Mouse (Mus musculus) intestine, embryonic 15.5 days (tissue): ENCODE measurements around the gene Rhoa. TPM values are rescaled to one million over a fixed set of nuclear protein-coding genes. Genes with fewer than 3 reads are reported as not detected.
A peak's percentile ranks its signal among the peaks of the same experiment; 100 is the strongest.
"Not testable (repeated sequence)": the region's sequence is repeated elsewhere in the genome, so short reads cannot be mapped to it uniquely, and the experiment has no call there.

ENCODE experiments used
- ATAC-seq: fragments of 200-750 bp; cut with Nextera tagmentation; 2 replicates; pipeline ENCODE4 v1.8.0; 2017; ENCODE audit warnings: moderate TSS enrichment, moderate library complexity
- H3K27ac ChIP-seq: fragments of 300-500 bp; sonication (generic); 2 replicates; pipeline ENCODE4 v1.5.1; 2015; ENCODE audit warnings: mild to moderate bottlenecking, inconsistent platforms
- H3K27me3 ChIP-seq: fragments of 300-500 bp; sonication (generic); replicated peaks from 2 replicates; pipeline ENCODE4 v1.6.1; 2015; ENCODE audit warnings: inconsistent platforms
- H3K36me3 ChIP-seq: fragments of 300-500 bp; sonication (generic); 2 replicates; pipeline ENCODE4 v1.6.1; 2015; ENCODE audit warnings: inconsistent platforms
- H3K4me1 ChIP-seq: fragments of 300-500 bp; sonication (generic); replicated peaks from 2 replicates; pipeline ENCODE4 v1.6.1; 2015; ENCODE audit warnings: inconsistent platforms
- H3K4me2 ChIP-seq: fragments of 300-500 bp; sonication (generic); replicated peaks from 2 replicates; pipeline ENCODE4 v1.6.1; 2015; ENCODE audit warnings: mild to moderate bottlenecking, inconsistent platforms
- H3K4me3 ChIP-seq: fragments of 300-500 bp; sonication (generic); replicated peaks from 2 replicates; pipeline ENCODE4 v1.5.1; 2015; ENCODE audit warnings: inconsistent platforms
- H3K9ac ChIP-seq: fragments of 300-500 bp; sonication (generic); 2 replicates; pipeline ENCODE4 v1.6.1; 2015; ENCODE audit warnings: inconsistent platforms
- H3K9me3 ChIP-seq: fragments of 300-500 bp; sonication (generic); 2 replicates; pipeline ENCODE4 v1.6.1; 2016; ENCODE audit warnings: inconsistent platforms
- WGBS: fragments of 180-500 bp; shearing (Covaris S2); methylation state at CpG from one replicate; pipeline ENCODE4 v1.1.7; 2015; 5-methylcytosine and 5-hydroxymethylcytosine counted together
- polyA plus RNA-seq: library from polyadenylated mRNA; unstranded; fragments of >200 nt; fragmentation: Nextera tagmentation; extraction: Ambion mirVana; gene quantifications from 2 replicates; pipeline ENCODE4 v1.2.1, GENCODE M21; 2015

Gene Rhoa
- polyA plus RNA-seq, 1 experiment from 2014 or later, result 453 TPM

DNA sequence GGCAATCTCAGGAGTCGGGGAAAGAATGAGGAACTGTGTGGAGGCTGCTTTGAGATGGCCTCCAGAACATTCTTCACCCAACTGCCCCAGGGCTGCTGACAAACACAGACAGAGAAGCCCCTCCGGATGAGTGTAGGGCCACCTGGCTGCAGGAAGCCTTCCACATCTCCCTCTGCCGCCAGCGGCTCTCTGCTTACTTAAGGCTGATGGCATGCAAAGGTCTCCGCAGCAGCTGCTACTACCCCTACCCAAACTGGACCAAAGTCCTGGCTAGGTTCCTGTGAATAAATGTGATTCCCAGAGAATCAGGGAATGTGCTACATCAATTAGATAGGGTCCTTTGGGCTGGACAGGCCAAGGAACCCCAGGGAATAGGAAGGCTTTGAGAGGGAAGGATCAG lies 33.2 kb upstream of the Rhoa start:
- peaks cover 24% of the 10 kb centered on the region for H3K4me1 ChIP-seq
- H3K9me3 ChIP-seq, result no peaks in the 10 kb centered on the region
- WGBS, result 47% methylated on average over 5 of the region's 5 CpGs
- no peak overlapping the region for H3K4me2 ChIP-seq
- no peak for ATAC-seq
- H3K27ac ChIP-seq, result no peak overlapping the region
- no peaks in the 10 kb centered on the region for H3K36me3 ChIP-seq
- H3K27me3 ChIP-seq, result no peaks in the 10 kb centered on the region
- H3K4me3 ChIP-seq, result no peak overlapping the region
- no peak overlapping the region for H3K9ac ChIP-seq

DNA sequence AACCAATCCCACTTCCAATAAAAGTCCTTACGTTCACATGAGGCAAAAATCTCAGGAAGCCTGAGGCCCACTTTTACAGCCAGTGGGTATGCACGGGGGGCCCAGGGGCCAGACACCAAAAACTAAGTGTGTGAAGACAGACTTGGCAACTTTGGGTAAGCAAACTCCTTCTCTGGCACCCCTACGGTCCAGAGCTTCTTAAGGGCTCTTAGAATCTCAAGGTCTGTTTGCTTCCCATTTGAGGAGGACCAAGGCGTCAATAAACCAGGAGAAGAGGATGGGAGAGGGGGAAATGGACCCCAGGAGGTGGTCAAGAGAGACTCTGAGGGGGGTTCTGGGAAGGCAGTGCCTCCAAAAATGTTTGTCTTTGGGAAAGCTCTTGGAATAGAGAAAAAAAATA lies 32.4 kb upstream of the Rhoa start:
- Histone ChIP-seq H3K4me1 (peaks cover 24% of the 10 kb centered on the region), H3K36me3 (no peaks in the 10 kb centered on the region), H3K4me3 (no peak overlapping the region), H3K9me3 (no peaks in the 10 kb centered on the region), H3K27me3 (no peaks in the 10 kb centered on the region), H3K4me2 (no peak overlapping the region), H3K27ac (no peak overlapping the region), H3K9ac (no peak overlapping the region)
- 73% methylated on average over 4 of the region's 4 CpGs for WGBS
- ATAC-seq, result no peak

DNA sequence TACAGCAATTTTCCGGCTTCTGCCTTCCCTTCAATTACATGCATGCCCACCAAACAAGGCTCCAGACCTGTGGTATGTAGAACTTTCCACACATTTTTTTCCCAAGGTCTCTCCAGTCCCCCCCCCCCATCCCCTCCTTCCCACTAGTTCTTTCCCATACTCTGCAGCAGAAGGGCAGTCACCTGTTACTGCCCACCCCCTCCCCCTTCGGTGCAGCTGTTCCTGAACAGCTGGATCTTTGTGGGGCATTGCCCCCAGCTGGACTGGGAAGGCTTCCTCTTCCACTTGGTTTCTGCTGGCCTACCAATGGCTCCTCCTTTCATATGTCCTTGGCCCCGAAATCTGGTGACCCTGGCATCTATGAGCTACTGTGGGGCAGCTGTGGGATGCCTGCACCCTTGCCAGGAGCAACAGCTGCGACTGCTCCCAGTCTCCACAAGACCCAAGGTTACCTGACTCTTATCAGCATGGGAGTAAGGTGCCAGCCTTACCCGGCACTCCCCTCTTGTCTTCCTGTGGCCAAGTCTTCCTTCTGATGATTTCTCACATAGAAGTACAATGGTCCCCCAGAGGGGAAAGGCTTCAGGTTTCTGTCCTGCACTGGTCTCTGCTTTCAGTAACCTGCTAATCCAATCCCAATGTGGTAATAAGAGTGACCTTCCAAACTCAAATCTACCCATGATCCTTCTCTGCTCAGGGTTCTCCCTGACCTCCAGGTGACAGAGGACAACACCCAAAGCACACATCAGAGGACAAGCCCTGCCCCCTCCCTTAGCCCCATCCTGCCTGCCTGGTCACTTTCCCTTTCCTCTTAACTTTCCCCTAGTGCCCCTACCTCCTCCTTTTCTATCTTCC lies 31.2 kb upstream of the Rhoa start:
- no peak overlapping the region for H3K4me2 ChIP-seq
- H3K4me1 ChIP-seq, result peaks cover 19% of the 10 kb centered on the region
- peak; percentile 62 for ATAC-seq
- H3K9ac ChIP-seq, result no peak overlapping the region
- H3K4me3 ChIP-seq, result no peak overlapping the region
- no peak overlapping the region for H3K27ac ChIP-seq
- 63% methylated on average over 5 of the region's 5 CpGs for WGBS
- no peaks in the 10 kb centered on the region for H3K36me3 ChIP-seq
- H3K9me3 ChIP-seq, result no peaks in the 10 kb centered on the region
- H3K27me3 ChIP-seq, result no peaks in the 10 kb centered on the region

DNA sequence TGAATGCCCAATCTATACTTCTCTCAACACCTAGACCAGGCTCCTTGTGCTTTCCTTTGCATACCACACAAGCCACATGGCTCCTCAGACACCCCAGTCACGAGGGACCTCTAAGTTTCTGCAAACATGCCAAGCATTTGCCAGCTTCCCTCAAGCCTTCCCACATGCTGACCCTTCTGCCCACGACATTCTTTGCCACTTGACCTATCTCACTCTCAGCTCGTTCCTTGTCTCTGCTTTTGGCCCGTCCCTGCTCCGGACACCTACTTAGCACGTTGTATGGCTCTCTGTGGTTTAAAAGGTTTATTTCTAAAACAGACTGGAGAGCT lies 30.6 kb upstream of the Rhoa start:
- Histone ChIP-seq H3K4me3 (no peak overlapping the region), H3K9ac (no peak overlapping the region), H3K9me3 (no peaks in the 10 kb centered on the region), H3K27me3 (no peaks in the 10 kb centered on the region), H3K36me3 (no peaks in the 10 kb centered on the region), H3K4me1 (peaks cover 19% of the 10 kb centered on the region), H3K27ac (no peak overlapping the region), H3K4me2 (no peak overlapping the region)
- no peak for ATAC-seq
- WGBS, result 46% methylated on average over 6 of the region's 6 CpGs

DNA sequence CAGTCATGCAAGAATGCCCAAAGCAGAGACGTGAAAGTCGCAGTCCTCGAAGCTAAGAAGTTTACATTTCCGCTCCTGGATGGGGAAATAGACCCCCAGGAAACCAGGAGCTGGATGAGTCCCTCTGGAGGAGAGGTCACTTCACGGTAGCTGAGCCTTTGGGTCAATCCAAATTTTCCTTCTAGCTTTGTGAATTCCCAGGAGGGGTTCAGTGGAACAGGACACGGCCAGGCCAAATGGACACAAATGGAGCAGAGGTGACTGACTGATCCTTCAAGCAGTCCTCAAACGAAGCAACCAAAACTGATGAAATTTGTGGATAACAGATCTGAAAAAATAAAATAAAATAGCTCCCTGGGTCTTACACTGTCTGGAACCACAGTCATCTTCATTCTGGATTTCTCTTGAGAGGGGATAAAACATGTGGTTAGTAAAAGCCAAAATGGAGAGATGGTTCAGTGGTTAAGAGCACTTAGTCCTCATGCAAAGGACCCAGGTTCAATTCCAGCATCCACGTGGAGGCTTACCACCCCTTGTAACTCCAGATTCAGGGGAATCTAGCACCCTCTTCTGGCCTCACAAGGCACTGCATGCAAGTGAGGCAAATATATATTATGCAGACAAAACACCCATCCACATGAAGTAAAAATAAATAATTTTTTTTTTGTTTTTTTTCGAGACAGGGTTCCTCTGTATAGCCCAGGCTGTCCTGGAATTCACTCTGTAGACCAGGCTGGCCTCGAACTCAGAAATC lies 27.1 kb upstream of the Rhoa start:
- 69% methylated on average over 10 of the region's 10 CpGs for WGBS
- no peak overlapping the region for H3K4me3 ChIP-seq
- H3K27me3 ChIP-seq, result no peaks in the 10 kb centered on the region
- no peak overlapping the region for H3K9ac ChIP-seq
- H3K36me3 ChIP-seq, result no peaks in the 10 kb centered on the region
- no peak overlapping the region for H3K4me2 ChIP-seq
- H3K27ac ChIP-seq, result no peak overlapping the region
- H3K9me3 ChIP-seq, result no peaks in the 10 kb centered on the region
- ATAC-seq, result no peak
- peaks cover 5% of the 10 kb centered on the region; the same call in 1 of the 2 replicates for H3K4me1 ChIP-seq

DNA sequence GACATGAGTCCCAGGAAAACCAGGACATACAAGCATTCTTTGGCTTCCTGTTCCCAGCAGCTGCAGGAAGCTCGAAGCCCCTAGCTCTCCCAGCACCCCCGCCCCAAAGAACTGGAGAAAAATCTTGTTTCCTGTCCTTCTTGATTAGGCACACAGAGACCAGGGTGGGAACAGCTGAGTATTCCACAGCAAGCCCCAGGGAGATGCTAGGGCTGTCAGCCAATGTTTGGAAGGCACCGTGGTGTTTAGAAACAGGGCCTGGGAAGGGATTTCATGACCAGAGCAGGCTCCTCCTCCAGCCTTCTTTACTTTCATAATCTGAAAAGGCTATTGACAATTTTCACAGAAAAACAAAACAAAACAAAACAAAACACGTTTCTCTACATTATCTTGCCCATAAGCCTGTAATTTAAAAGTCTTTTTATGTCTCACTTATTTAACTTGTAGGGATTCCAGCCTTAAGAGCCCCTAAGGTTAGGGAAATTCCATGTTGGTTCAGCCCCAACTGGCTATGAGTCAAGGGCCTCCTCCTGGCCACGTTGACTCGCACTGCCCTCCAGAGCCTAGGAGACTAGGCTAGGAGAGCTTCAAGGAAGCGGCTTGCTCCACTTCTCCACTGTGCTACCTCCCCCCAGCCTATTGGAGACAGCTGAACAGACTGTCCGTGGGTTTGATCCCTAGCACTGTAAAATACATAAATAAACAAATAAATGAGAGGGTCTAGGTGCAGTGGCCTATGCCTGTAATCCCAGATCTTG lies 25.7 kb upstream of the Rhoa start:
- WGBS, result 24% methylated on average over 8 of the region's 8 CpGs
- Histone ChIP-seq H3K4me3 (no peak overlapping the region), H3K9ac (no peak overlapping the region), H3K4me1 (no peaks in the 10 kb centered on the region), H3K27ac (peak overlapping the region; percentile 37; the same call in 1 of the 2 replicates), H3K36me3 (no peaks in the 10 kb centered on the region), H3K27me3 (no peaks in the 10 kb centered on the region), H3K4me2 (no peak overlapping the region), H3K9me3 (no peaks in the 10 kb centered on the region)
- ATAC-seq, result peak; percentile 74

DNA sequence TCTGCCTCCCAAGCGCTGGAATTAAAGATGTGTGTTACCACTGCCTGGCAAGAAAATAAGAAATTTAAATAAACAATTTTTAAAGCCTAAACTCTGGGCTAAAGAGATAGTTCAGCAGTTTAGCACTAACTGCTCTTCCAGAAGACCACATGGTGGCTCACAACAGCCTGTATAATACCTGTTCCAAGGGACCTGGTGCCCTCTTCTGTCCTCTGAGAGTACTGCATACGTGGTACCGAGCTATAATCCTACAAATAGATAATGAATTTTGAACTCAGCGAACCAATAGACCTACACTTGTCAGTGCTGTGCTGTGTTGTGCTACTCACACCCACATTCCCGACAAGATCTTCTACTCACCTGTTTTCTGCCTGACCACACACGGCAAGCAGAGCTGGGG lies 21.5 kb upstream of the Rhoa start:
- Histone ChIP-seq H3K27me3 (no peaks in the 10 kb centered on the region), H3K4me2 (no peak overlapping the region), H3K9ac (no peak overlapping the region), H3K4me1 (no peaks in the 10 kb centered on the region), H3K27ac (no peak overlapping the region), H3K36me3 (no peaks in the 10 kb centered on the region), H3K9me3 (no peaks in the 10 kb centered on the region), H3K4me3 (no peak overlapping the region)
- ATAC-seq, result peak; percentile 62
- 10% methylated on average over 6 of the region's 6 CpGs for WGBS

DNA sequence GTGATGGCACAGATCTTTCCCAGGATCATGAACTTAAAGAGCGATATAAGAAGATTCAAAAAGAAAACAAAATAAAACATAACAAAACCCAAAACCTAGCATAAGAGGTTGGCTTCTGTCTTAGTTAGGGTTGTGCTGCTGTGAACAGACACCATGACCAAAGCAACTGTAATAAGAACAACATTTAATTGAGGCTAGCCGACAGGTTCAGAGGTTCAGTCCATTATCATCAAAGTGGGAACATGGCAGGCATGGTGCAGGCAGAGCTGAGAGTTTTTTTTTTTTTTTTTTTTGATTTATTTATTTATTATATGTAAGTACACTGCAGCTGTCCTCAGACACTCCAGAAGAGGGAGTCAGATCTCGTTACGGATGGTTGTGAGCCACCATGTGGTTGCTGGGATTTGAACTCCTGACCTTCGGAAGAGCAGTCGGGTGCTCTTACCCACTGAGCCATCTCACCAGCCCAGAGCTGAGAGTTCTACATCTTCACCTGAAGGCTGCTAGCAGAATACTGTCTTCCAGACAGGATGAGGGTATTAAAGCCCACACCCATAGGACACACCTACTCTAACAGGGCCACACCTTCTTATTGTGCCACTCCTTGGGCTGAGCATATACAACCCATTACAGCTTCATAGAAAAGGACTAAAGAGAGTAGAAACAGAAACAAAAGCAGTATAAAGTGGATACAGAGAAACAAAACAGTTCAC lies 18.2 kb upstream of the Rhoa start:
- H3K36me3 ChIP-seq, H3K4me3 ChIP-seq, H3K9ac ChIP-seq, ATAC-seq, H3K4me2 ChIP-seq, H3K27ac ChIP-seq, H3K27me3 ChIP-seq, H3K9me3 ChIP-seq, H3K4me1 ChIP-seq: not testable (repeated sequence)
- WGBS, result 76% methylated on average over 6 of the region's 6 CpGs

DNA sequence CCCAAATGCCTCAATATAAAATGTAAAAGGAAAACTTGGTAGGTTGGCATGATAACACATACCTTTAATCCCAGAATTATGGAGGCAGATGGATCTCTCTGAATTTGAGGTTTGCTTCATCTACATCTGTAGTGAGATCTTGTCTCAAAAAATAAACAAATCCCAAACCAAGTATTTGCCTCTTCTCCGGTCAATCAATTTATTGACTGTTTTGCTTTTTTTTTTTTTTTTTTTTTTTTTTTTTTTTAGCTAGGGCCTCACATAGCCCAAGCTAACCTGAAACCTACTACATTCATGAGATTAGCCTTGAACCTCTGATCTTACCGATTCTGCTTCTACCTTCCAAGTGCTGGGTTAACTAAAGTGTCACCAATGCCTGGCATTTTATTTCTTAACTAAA lies 16.6 kb upstream of the Rhoa start:
- Histone ChIP-seq H3K4me2 (0 out of 2 replicates have a peak overlapping the region, but pooled peaks have one; percentile 76), H3K27me3 (no peaks in the 10 kb centered on the region), H3K9ac (no peak overlapping the region), H3K4me1 (no peaks in the 10 kb centered on the region), H3K36me3 (no peaks in the 10 kb centered on the region), H3K4me3 (no peak overlapping the region; the same call in 1 of the 2 replicates), H3K27ac (no peak overlapping the region), H3K9me3 (no peaks in the 10 kb centered on the region)
- 56% methylated on average over 2 of the region's 2 CpGs for WGBS
- ATAC-seq, result no peak

DNA sequence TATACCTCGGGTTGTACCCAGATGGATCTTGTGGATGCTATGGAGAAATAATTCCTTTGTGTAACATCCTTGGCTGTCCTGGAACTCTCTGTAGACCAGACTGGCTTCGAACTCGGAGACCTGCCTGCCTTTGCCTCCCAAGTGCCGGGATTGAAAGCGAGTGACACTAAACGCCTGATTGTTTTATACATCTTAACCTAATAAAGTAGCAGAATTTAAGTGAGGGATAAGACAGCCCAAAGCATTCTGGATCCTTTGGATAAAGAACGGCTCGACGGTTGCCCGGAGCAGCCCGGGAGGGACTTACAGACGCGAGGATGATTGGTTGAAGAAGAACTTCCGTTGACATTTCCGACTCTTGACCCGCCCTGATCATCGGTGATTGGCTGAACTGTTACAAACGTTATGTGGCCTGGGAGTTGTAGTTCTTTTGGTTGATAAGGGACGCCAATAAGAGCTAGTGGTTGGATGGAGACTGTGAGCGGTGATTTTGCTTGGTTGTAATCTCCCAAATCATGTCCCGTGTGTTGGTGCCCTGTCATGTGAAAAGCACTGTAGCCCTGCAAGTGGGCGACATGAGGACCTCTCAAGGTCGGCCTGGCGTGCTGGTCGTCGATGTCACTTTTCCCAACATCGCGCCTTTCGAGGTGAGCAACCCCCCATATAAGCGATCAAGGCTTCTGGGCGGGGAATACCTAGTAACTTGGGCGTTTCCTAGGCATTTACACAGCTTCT lies 15.7 kb upstream of the Rhoa start, which contains the start of gene Nicn1:
Nicn1 (plus strand) TSS at position 414 of the 735 bp plus-strand sequence.
- Histone ChIP-seq H3K4me2 (peak within 1 kb of the TSS; percentile 76), H3K27ac (peak within 1 kb of the TSS; percentile 51), H3K4me3 (peak within 1 kb of the TSS; percentile 60), H3K9me3 (no peaks in the 10 kb centered on the region), H3K36me3 (no peaks in the 10 kb centered on the region), H3K4me1 (no peaks in the 10 kb centered on the region), H3K27me3 (no peaks in the 10 kb centered on the region), H3K9ac (peak within 1 kb of the TSS; percentile 54)
- ATAC-seq, result peak; percentile 99
- under 1% methylated on average over 32 of the region's 32 CpGs for WGBS

DNA sequence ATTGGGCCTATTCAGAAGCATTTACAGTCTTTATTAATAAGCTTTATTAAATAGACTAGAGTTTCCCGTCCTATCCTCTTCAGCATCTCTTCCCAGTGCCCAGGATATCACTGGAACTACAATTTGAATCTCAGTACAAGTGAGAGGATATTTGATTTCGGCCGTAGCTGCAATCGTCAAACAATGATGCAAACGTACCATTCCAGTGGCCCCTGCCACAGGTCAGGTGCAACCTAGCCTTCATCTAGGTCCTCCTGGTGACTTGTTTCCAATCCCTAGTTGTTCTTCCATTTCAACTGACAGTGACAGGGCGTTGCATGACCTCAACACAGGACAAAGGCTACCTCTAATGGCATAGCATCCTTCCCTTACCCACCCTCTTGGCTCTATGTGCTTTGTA lies 15.2 kb upstream of the Rhoa start:
- Histone ChIP-seq H3K27ac (0 out of 2 replicates have a peak overlapping the region, but pooled peaks have one; percentile 51), H3K4me2 (peak overlapping the region; percentile 76), H3K27me3 (no peaks in the 10 kb centered on the region), H3K9me3 (no peaks in the 10 kb centered on the region), H3K36me3 (no peaks in the 10 kb centered on the region), H3K4me1 (no peaks in the 10 kb centered on the region), H3K9ac (peak overlapping the region; percentile 46), H3K4me3 (peak overlapping the region; percentile 60)
- no peak for ATAC-seq
- WGBS, result 33% methylated on average over 6 of the region's 6 CpGs
